Mouse (Mus musculus) heart, embryonic 14.5 days (tissue): ENCODE measurements around the gene Pcna. TPM values are rescaled to one million over a fixed set of nuclear protein-coding genes. Genes with fewer than 3 reads are reported as not detected.

Experiments
- ATAC-seq: fragments of 200-750 bp; cut with Nextera tagmentation; 2 replicates; pipeline ENCODE4 v1.8.0; 2017; ENCODE audit warnings: low read depth, moderate TSS enrichment; ENCODE audit not compliant: insufficient number of reproducible peaks, insufficient read depth, low FRiP score
- H3K27ac ChIP-seq, 2 experiments: fragments of 200-500 bp in 1 of 2; fragments of 300-500 bp in 1 of 2; sonication (generic) in 1 of 2; replicated peaks in 1 of 2; 2 replicates each; pipeline ENCODE4 v1.5.1; 2012 to 2014; ENCODE audit warnings: low read depth in 2 of 2, low read length in 2 of 2, control low read depth in 1 of 2, mild to moderate bottlenecking in 1 of 2, mixed read lengths in 1 of 2; ENCODE audit not compliant: control insufficient read depth in 1 of 2, insufficient read depth in 1 of 2
- H3K27me3 ChIP-seq: fragments of 300-500 bp; sonication (generic); 2 replicates; pipeline ENCODE4 v1.6.1; 2014; ENCODE audit warnings: mild to moderate bottlenecking, low read length, control low read depth; ENCODE audit not compliant: control insufficient read depth, insufficient read depth
- H3K36me3 ChIP-seq: fragments of 300-500 bp; sonication (generic); 2 replicates; pipeline ENCODE4 v1.6.1; 2014; ENCODE audit warnings: mild to moderate bottlenecking, control low read depth, low read length, mixed read lengths; ENCODE audit not compliant: control insufficient read depth, insufficient read depth
- H3K4me1 ChIP-seq, 2 experiments: fragments of 200-500 bp in 1 of 2; fragments of 300-500 bp in 1 of 2; sonication (generic) in 1 of 2; 2 replicates each; pipeline ENCODE4 v1.6.1; 2012 to 2014; ENCODE audit warnings: low read length in 2 of 2, control low read depth in 1 of 2, mixed read lengths in 1 of 2; ENCODE audit not compliant: control insufficient read depth in 2 of 2, insufficient read depth in 2 of 2
- H3K4me2 ChIP-seq: fragments of 300-500 bp; sonication (generic); 2 replicates; pipeline ENCODE4 v1.6.1; 2014; ENCODE audit warnings: mild to moderate bottlenecking, low read length
- H3K4me3 ChIP-seq, 2 experiments: fragments of 200-500 bp in 1 of 2; fragments of 300-500 bp in 1 of 2; sonication (generic) in 1 of 2; 2 replicates each; pipeline ENCODE4 v1.5.1; 2012 to 2014; ENCODE audit warnings: low read length in 2 of 2, mild to moderate bottlenecking in 2 of 2, control low read depth in 1 of 2, low read depth in 1 of 2, moderate library complexity in 1 of 2; ENCODE audit not compliant: control insufficient read depth in 1 of 2, insufficient read depth in 1 of 2
- H3K9ac ChIP-seq: fragments of 300-500 bp; sonication (generic); 2 replicates; pipeline ENCODE4 v1.6.1; 2014; ENCODE audit warnings: mild to moderate bottlenecking, low read length
- H3K9me3 ChIP-seq: fragments of 300-500 bp; sonication (generic); 2 replicates; pipeline ENCODE4 v1.6.1; 2016; ENCODE audit warnings: low read length, control low read depth; ENCODE audit not compliant: control insufficient read depth
- WGBS: fragments of 180-500 bp; shearing (Covaris S2); extraction: QIAGEN DNeasy Blood & Tissue Kit; methylation state at CpG from one replicate; pipeline ENCODE4 v1.1.7; 2014; 5-methylcytosine and 5-hydroxymethylcytosine counted together
- polyA plus RNA-seq: library from polyadenylated mRNA; unstranded; fragments of >200 nt; fragmentation: Nextera tagmentation; extraction: Ambion mirVana; gene quantifications from 2 replicates; pipeline ENCODE4 v1.2.1, GENCODE M21; 2014

Gene Pcna
- polyA plus RNA-seq, 1 experiment from 2014 or later, result 162 TPM

DNA sequence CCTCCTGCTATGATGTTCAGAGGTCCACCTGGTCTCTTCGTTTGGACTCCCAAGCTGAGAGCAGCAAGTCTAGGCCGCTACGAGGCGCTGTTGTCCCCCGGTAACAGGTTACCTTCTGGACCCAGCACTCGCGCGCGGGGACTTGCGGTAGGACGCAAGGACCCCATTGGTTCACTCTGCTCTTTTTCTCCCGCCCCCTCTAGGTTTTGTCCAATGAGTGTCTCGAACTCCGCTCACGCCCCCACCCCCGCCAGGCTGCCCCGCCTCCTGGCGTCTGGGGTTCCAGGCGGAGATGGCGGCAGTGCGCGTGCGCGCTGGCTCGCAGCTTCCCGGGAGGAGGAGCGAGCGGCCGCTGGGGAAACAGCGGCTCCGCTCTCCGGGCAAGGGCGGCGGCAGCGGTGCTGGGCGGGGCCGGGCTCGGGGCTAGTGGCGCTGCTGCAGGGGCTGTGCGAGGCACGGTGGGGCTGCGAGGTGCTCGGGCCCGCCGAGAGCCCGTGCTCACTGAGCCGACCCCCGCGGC is 9.8 kb upstream of the Pcna start, which contains the start of gene Cds2:
Gene Cds2 (plus strand): TSS at position 270 of the 520 bp plus-strand sequence.
- ATAC-seq, result peak; percentile 98
- Histone ChIP-seq H3K9me3 (no peaks in the 10 kb centered on the region), H3K4me2 (peak within 1 kb of the TSS; percentile 82), H3K4me3 (peak within 1 kb of the TSS; percentile 63 to 97), H3K27ac (peak within 1 kb of the TSS; percentile 34 to 66), H3K9ac (peak within 1 kb of the TSS; percentile 94), H3K27me3 (no peaks in the 10 kb centered on the region), H3K36me3 (no peaks in the 10 kb centered on the region), H3K4me1 (peaks cover 2 to 16% of the 10 kb centered on the region in 2 experiments; a peak in 2 of 4 replicates)
- under 1% methylated on average over 48 of the region's 49 CpGs for WGBS

- 70% methylated on average over 6 of the region's 6 CpGs for WGBS
Measured at GRCm38 (mm10) chr2:132262175-132262574, 9.1 kb upstream of the Pcna start.

GRCm38 (mm10) chr2:132260601-132261000 is 7.5 kb upstream of the Pcna start:
- no peak for ATAC-seq

More at GRCm38 (mm10) chr2:132262175-132262574, 9.1 kb upstream of the Pcna start:
- ATAC-seq, result no peak
- H3K36me3 ChIP-seq, result no peaks in the 10 kb centered on the region
- no peaks in the 10 kb centered on the region for H3K27me3 ChIP-seq
- no peak overlapping the region for H3K4me3 ChIP-seq
- H3K27ac ChIP-seq, result no peak overlapping the region
- H3K9ac ChIP-seq, result no peak overlapping the region
- H3K9me3 ChIP-seq, result no peaks in the 10 kb centered on the region
- H3K4me1 ChIP-seq, result peaks cover 2 to 16% of the 10 kb centered on the region in 2 experiments; a peak in 2 of 4 replicates
- H3K4me2 ChIP-seq, result 0 out of 2 replicates have a peak overlapping the region, but pooled peaks have one; percentile 57

DNA sequence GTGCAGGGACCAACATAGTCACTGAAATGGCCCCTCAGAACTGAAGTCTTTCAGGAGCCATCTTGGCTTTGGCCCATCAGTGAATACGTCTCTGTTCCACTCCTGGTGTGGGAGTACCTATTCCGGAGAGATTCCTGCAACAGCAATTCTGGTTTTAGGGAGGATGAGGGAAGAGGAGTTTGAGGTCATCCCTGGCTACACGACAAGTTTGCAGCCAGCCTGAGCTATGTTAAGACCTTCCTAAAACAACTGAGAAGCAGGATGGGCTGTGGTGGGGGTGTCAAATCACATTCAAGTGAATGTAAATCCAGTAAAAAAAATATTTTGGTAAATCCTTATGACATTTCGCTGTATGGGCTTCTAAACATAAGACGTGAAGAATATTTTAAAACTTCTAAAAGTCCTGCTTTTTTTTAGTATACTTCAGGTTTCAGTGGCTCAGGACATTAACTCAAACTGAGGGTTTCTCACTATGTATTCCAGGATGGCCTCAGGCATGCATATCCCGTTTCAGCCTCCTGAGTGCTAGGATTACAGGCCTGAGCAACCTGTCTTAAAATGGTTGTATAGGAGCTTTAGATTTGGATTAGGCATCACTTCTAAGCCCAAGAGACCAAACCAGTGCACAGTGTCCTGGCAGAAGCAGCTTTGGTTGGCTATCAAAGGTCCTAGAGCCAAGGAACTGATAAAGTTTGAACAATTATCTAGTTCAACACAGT is 4.4 kb upstream of the Pcna start:
- ATAC-seq, result no peak
- Histone ChIP-seq H3K9me3 (no peaks in the 10 kb centered on the region), H3K4me2 (no peak overlapping the region), H3K27ac (no peak overlapping the region), H3K9ac (no peak overlapping the region), H3K4me3 (no peak overlapping the region), H3K4me1 (peaks cover 0 to 3% of the 10 kb centered on the region in 2 experiments; a peak in 1 of 4 replicates), H3K36me3 (no peaks in the 10 kb centered on the region), H3K27me3 (no peaks in the 10 kb centered on the region)
- 83% methylated on average over 6 of the region's 6 CpGs for WGBS

More at GRCm38 (mm10) chr2:132260601-132261000, 7.5 kb upstream of the Pcna start:
- Histone ChIP-seq H3K36me3 (no peaks in the 10 kb centered on the region), H3K4me3 (no peak overlapping the region), H3K4me2 (no peak overlapping the region), H3K9me3 (no peaks in the 10 kb centered on the region), H3K27me3 (no peaks in the 10 kb centered on the region), H3K9ac (no peak overlapping the region), H3K4me1 (peaks cover 2 to 9% of the 10 kb centered on the region in 2 experiments; a peak in 2 of 4 replicates), H3K27ac (no peak overlapping the region)
- 86% methylated on average over 3 of the region's 3 CpGs for WGBS

DNA sequence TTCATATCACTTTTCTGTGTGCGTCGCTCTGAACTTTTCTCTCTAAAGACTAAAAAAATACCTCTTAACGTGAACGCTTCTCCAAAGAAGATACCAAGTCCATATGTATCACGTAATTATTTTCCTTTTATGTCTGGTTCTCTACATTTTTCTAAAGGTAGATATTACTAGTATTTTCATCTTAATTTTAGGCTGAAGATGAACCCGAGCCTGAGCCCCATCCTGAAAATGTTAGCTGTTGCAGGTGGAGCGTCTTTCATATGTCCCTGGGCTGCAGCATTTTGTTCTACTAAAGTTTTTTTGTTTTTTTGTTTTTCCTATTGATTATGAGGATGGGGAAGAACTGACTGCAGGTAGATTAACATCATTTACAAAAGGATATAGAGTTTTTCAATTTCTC is 489 bp upstream of the Pcna start:
- no peaks in the 10 kb centered on the region for H3K9me3 ChIP-seq
- WGBS, result 2% methylated on average over 7 of the region's 7 CpGs
- H3K4me2 ChIP-seq, result peak overlapping the region; percentile 65
- H3K9ac ChIP-seq, result peak overlapping the region; percentile 74
- no peaks in the 10 kb centered on the region for H3K27me3 ChIP-seq
- peaks cover 0 to 9% of the 10 kb centered on the region in 2 experiments; a peak in 3 of 4 replicates for H3K4me1 ChIP-seq
- peak overlapping the region; percentile 52 for H3K4me3 ChIP-seq
- peaks cover 27% of the 10 kb centered on the region for H3K36me3 ChIP-seq
- no peak for ATAC-seq
- H3K27ac ChIP-seq, result peak overlapping the region; percentile 63 to 83; a peak in 3 of 4 replicates

- no peak for ATAC-seq
- no peaks in the 10 kb centered on the region for H3K27me3 ChIP-seq
- 7% methylated on average over 8 of the region's 8 CpGs for WGBS
- H3K36me3 ChIP-seq, result peaks cover 33% of the 10 kb centered on the region
- H3K9ac ChIP-seq, result peak overlapping the region; percentile 75
- peak overlapping the region; percentile 74 for H3K4me2 ChIP-seq
- H3K27ac ChIP-seq, result no peak overlapping the region
- H3K4me1 ChIP-seq, result peaks cover 3 to 15% of the 10 kb centered on the region in 2 experiments
- peak overlapping the region; percentile 52 to 75 for H3K4me3 ChIP-seq
- H3K9me3 ChIP-seq, result no peaks in the 10 kb centered on the region
Measured at GRCm38 (mm10) chr2:132251911-132252310, 1.2 kb downstream of the Pcna start.

GRCm38 (mm10) chr2:132247539-132248313 is 5.4 kb downstream of the Pcna start, which contains the start of gene Tmem230:
Gene Tmem230 (minus strand): TSS chr2:132247807.
- peaks cover 55% of the 10 kb centered on the region for H3K36me3 ChIP-seq
- 5% methylated on average over 49 of the region's 50 CpGs for WGBS

More at GRCm38 (mm10) chr2:132247539-132248313, 5.4 kb downstream of the Pcna start, which contains the start of gene Tmem230:
- peak within 1 kb of the TSS; percentile 84 for H3K4me2 ChIP-seq
- H3K9ac ChIP-seq, result peak within 1 kb of the TSS; percentile 81
- H3K9me3 ChIP-seq, result no peaks in the 10 kb centered on the region
- H3K4me1 ChIP-seq, result peaks cover 3 to 11% of the 10 kb centered on the region in 2 experiments
- no peaks in the 10 kb centered on the region for H3K27me3 ChIP-seq
- H3K4me3 ChIP-seq, result peak within 1 kb of the TSS; percentile 61 to 62
- peak within 1 kb of the TSS; percentile 84 to 90 for H3K27ac ChIP-seq
- peak; percentile 90 for ATAC-seq
